Mouse (Mus musculus) kidney, adult 18-20 months (tissue): ENCODE measurements around the gene Klf12.
"Not testable (repeated sequence)": the region's sequence is repeated elsewhere in the genome, so short reads cannot be mapped to it uniquely, and the experiment has no call there.

ENCODE experiments used
- DNase-seq: peaks from one replicate; pipeline ENCODE4 v3.0.0; 2021

Gene Klf12

GRCm38 (mm10) chr14:99873725-99874124, 410.8 kb downstream of the Klf12 start:
- no peak for DNase-seq

GRCm38 (mm10) chr14:99856158-99857011, 428.1 kb downstream of the Klf12 start:
- DNase-seq: no peak

- DNase-seq: not testable (repeated sequence)
These were observed 430.0 kb downstream of the Klf12 start for GRCm38 (mm10) chr14:99854467-99854807.

GRCm38 (mm10) chr14:99853769-99854466, 430.6 kb downstream of the Klf12 start:
- DNase-seq: not testable (repeated sequence)

- no peak for DNase-seq
These were observed 434.1 kb downstream of the Klf12 start for GRCm38 (mm10) chr14:99850350-99850749.

GRCm38 (mm10) chr14:99847502-99847901, 437.0 kb downstream of the Klf12 start:
- DNase-seq: no peak

- DNase-seq: no peak
These were observed 457.8 kb downstream of the Klf12 start for GRCm38 (mm10) chr14:99826713-99827112.
